Mouse (Mus musculus) gastrocnemius, postnatal 14 days (tissue): ENCODE data around the gene D030056L22Rik. TPM values are rescaled to one million over a fixed set of nuclear protein-coding genes. Genes with fewer than 3 reads are reported as not detected.

Experiments
- DNase-seq: peaks from one replicate; pipeline ENCODE4 v3.0.0; 2021; ENCODE audit warnings: mixed read lengths
- intact Hi-C: fragments of 180-260 bp; cut with DNase I; formaldehyde crosslinking; loops from one replicate; pipeline ENCODE4 v1.15.1; 2025; ENCODE audit warnings: low total_unique reads
- total RNA-seq, 2 experiments: library from RNA; stranded (reverse); gene quantifications; 2 replicates each; pipeline ENCODE4 v1.2.3; 2021

D030056L22Rik gene
- total RNA-seq, 2 experiments from 2014 or later, result 2.6 to 3.1 TPM

- intact Hi-C loops, result loop anchor here (10.0 kb wide), 1 partner anchor 110 kb away; no protein-coding TSS in a partner anchor
- no peak for DNase-seq
Measured at GRCm38 (mm10) chr19:18725186-18725585, 12.2 kb downstream of the D030056L22Rik start.

- DNase-seq, result no peak
- intact Hi-C loops, result no loop called here
Measured at GRCm38 (mm10) chr19:18730255-18730654, 17.3 kb downstream of the D030056L22Rik start.

- no peak for DNase-seq
- intact Hi-C loops, result no loop called here
Measured at GRCm38 (mm10) chr19:18731077-18731476, 18.1 kb downstream of the D030056L22Rik start.

- intact Hi-C loops, result no loop called here
Measured at GRCm38 (mm10) chr19:18735901-18736300, 22.9 kb downstream of the D030056L22Rik start.

GRCm38 (mm10) chr19:18739146-18739545, 26.2 kb downstream of the D030056L22Rik start:
- no peak for DNase-seq
- intact Hi-C loops, result no loop called here

More at GRCm38 (mm10) chr19:18735901-18736300, 22.9 kb downstream of the D030056L22Rik start:
- no peak for DNase-seq

GRCm38 (mm10) chr19:18743946-18744345, 31.0 kb downstream of the D030056L22Rik start:
- DNase-seq, result no peak
- intact Hi-C loops, result no loop called here

GRCm38 (mm10) chr19:18746576-18747340, 33.8 kb downstream of the D030056L22Rik start:
- no peak for DNase-seq
- intact Hi-C loops, result no loop called here

- no peak for DNase-seq
- intact Hi-C loops, result no loop called here
Measured at GRCm38 (mm10) chr19:18747379-18747778, 34.4 kb downstream of the D030056L22Rik start.

GRCm38 (mm10) chr19:18749598-18750339, 36.8 kb downstream of the D030056L22Rik start, which contains the start of gene Trpm6:
Gene Trpm6 (plus strand): TSS chr19:18749983.
- intact Hi-C loops, result no loop called here
- DNase-seq, result peak; percentile 6

- DNase-seq, result no peak
- intact Hi-C loops, result no loop called here
Measured at GRCm38 (mm10) chr19:18757191-18757590, 44.2 kb downstream of the D030056L22Rik start.

GRCm38 (mm10) chr19:18757706-18758105, 44.7 kb downstream of the D030056L22Rik start:
- intact Hi-C loops, result no loop called here
- no peak for DNase-seq

- DNase-seq, result no peak
- intact Hi-C loops, result no loop called here
Measured at GRCm38 (mm10) chr19:18758269-18758668, 45.3 kb downstream of the D030056L22Rik start.

GRCm38 (mm10) chr19:18758916-18759315, 45.9 kb downstream of the D030056L22Rik start:
- DNase-seq, result no peak

GRCm38 (mm10) chr19:18766399-18766798, 53.4 kb downstream of the D030056L22Rik start:
- intact Hi-C loops, result no loop called here
- DNase-seq, result no peak

More at GRCm38 (mm10) chr19:18758916-18759315, 45.9 kb downstream of the D030056L22Rik start:
- intact Hi-C loops, result no loop called here

Other genes starting within 250 kb of the D030056L22Rik start
- gene Ostf1, start 81.4 kb upstream of the D030056L22Rik start, total RNA-seq, result 10 to 100 TPM; 32.2 to 36.5 TPM
- gene Nmrk1, start 81.2 kb upstream of the D030056L22Rik start, total RNA-seq, result 1 to 10 TPM; 2.4 to 3.6 TPM
- 10 to 100 TPM; 69.3 to 72.8 TPM for gene Carnmt1, start 42.4 kb upstream of the D030056L22Rik start, total RNA-seq
- gene Trpm6, start 36.8 kb downstream of the D030056L22Rik start, total RNA-seq, result under 1 TPM; 0.04 to 0.14 TPM